Comparison of ENCODE assay signal across 8 mouse cellular contexts in genomic region chr2:144164986-144165821, GRCm38 (mm10).
DNase-seq lines count a peak whose midpoint lies in the region; ATAC-seq and TF ChIP-seq lines count a peak whose summit lies in the region.

No protein-coding gene starts in this region.

- H3K36me3 ChIP-seq in MEL (ENCODE audit: control insufficient read depth in 1 of 2, insufficient read depth in 2 of 2, low read length in 2 of 2) = no peaks in the 10 kb centered on the region
- no peaks in the 10 kb centered on the region for H3K36me3 ChIP-seq in lung, embryonic 16.5 days (ENCODE audit: control insufficient read depth, insufficient read depth, low read length)
- no peaks in the 10 kb centered on the region for H3K36me3 ChIP-seq in thymus, adult 2 months (ENCODE audit: control insufficient read depth, insufficient read depth, low read length)

- no peaks in the 10 kb centered on the region for H3K79me2 ChIP-seq in MEL (ENCODE audit: control insufficient read depth, insufficient read depth, low read length, poor library complexity)

- H3K4me2 ChIP-seq in lung, embryonic 16.5 days (ENCODE audit: low read depth, low read length) = peak overlapping the region; percentile 58

- no peaks in the 10 kb centered on the region for H3K4me1 ChIP-seq in MEL (ENCODE audit: control insufficient read depth in 1 of 2, insufficient read depth in 2 of 2, low read length in 2 of 2)
- H3K4me1 ChIP-seq in lung, embryonic 16.5 days (replicated peaks; ENCODE audit: control insufficient read depth, insufficient read depth, low read length) = peaks cover 19% of the 10 kb centered on the region
- peaks cover 13% of the 10 kb centered on the region for H3K4me1 ChIP-seq in olfactory bulb, adult 2 months (ENCODE audit: control insufficient read depth, insufficient read depth, low read length)
- H3K4me1 ChIP-seq in thymus, adult 2 months (replicated peaks; ENCODE audit: control insufficient read depth, insufficient read depth, low read length) = peaks cover 8% of the 10 kb centered on the region

- peak; percentile 78 to 85 for ATAC-seq in hematopoietic stem cell, adult 5-6 weeks (replicated peaks in 1 of 2; ENCODE audit: insufficient read depth in 1 of 2, low FRiP score in 2 of 2, low TSS enrichment in 1 of 2, low read depth in 1 of 2, poor library complexity in 2 of 2, severe bottlenecking in 2 of 2)
- peak; percentile 89 for ATAC-seq in lung, embryonic 16.5 days (ENCODE audit: low read depth)

- TF ChIP-seq EP300 in MEL (IDR thresholded peaks at IDR 0.05; ENCODE audit: low read depth in 1 of 2, low read length in 2 of 2) = no peak

- no peaks in the 10 kb centered on the region for H3K9me3 ChIP-seq in MEL (replicated peaks; ENCODE audit: insufficient read depth, low read length)
- H3K9me3 ChIP-seq in lung, embryonic 16.5 days (ENCODE audit: control insufficient read depth, low read length) = no peaks in the 10 kb centered on the region

- peak overlapping the region in 1 of 2 experiments; percentile 10; a peak in 1 of 4 replicates for H3K4me3 ChIP-seq in MEL (ENCODE audit: control insufficient read depth in 1 of 2, insufficient read depth in 1 of 2, low read depth in 2 of 2, low read length in 2 of 2)
- H3K4me3 ChIP-seq in lung, embryonic 16.5 days (ENCODE audit: low read length) = peak overlapping the region; percentile 62
- peak overlapping the region; percentile 68 for H3K4me3 ChIP-seq in olfactory bulb, adult 2 months (ENCODE audit: insufficient read depth, low read depth, low read length)
- H3K4me3 ChIP-seq in thymus, adult 2 months (ENCODE audit: control insufficient read depth, insufficient read depth, low read length) = peak overlapping the region; percentile 89

- H3K9ac ChIP-seq in MEL (ENCODE audit: control insufficient read depth, low read depth, low read length, poor library complexity, severe bottlenecking) = 0 out of 2 replicates have a peak overlapping the region, but pooled peaks have one; percentile 14
- H3K9ac ChIP-seq in lung, embryonic 16.5 days (ENCODE audit: low read length) = peak overlapping the region; percentile 80

- peak; percentile 20 for DNase-seq in MEL (ENCODE audit: low read depth, low spot score)
- DNase-seq in cerebellum, adult 8-10 months = peak; percentile 78
- DNase-seq in frontal cortex, adult 2 months (ENCODE audit: extremely low spot score in 1 of 2, low spot score in 1 of 2) = peak; percentile 56 to 74
- DNase-seq in layer of hippocampus, postnatal 10 days (ENCODE audit: low spot score in 2 of 2) = peak; percentile 50 to 66
- peak; percentile 56 for DNase-seq in thymus, adult 2 months

- H3K27me3 ChIP-seq in MEL (ENCODE audit: control insufficient read depth in 1 of 2, insufficient read depth in 2 of 2, low read length in 2 of 2) = peaks cover 2 to 4% of the 10 kb centered on the region in 2 experiments; a peak in 3 of 4 replicates
- no peaks in the 10 kb centered on the region for H3K27me3 ChIP-seq in lung, embryonic 16.5 days (ENCODE audit: control insufficient read depth, insufficient read depth, low read depth, low read length)
- no peaks in the 10 kb centered on the region for H3K27me3 ChIP-seq in thymus, adult 2 months (ENCODE audit: control insufficient read depth, insufficient read depth, low read length)

- TF ChIP-seq CTCF in MEL (IDR thresholded peaks at IDR 0.05 in 2 of 3, conservative IDR thresholded peaks at IDR 0.05 in 1 of 3; ENCODE audit: control insufficient read depth in 1 of 3, insufficient read depth in 1 of 3, low read depth in 2 of 3, low read length in 3 of 3, poor library complexity in 1 of 3, severe bottlenecking in 1 of 3) = no peak
- TF ChIP-seq CTCF in olfactory bulb, adult 2 months (IDR thresholded peaks at IDR 0.05; ENCODE audit: insufficient read depth, low read depth, low read length) = 0 out of 2 replicates have a peak, but pooled peaks have one; percentile 4
- TF ChIP-seq CTCF in thymus, adult 2 months (IDR thresholded peaks at IDR 0.05; ENCODE audit: borderline replicate concordance, control insufficient read depth, extremely low read depth, insufficient read depth, low read length, poor library complexity) = no peak

- no peak for TF ChIP-seq RAD21 in MEL (IDR thresholded peaks at IDR 0.05; ENCODE audit: low read depth, low read length)

- 0% methylated on average over 31 of the region's 37 CpGs for WGBS in lung, embryonic 16.5 days
- under 1% methylated on average over 37 of the region's 37 CpGs for WGBS in olfactory bulb, adult 2 months
- WGBS in thymus, adult 2 months = 2% methylated on average over 37 of the region's 37 CpGs

- no peak overlapping the region for H3K27ac ChIP-seq in MEL (ENCODE audit: control insufficient read depth, low read depth, low read length)
- peak overlapping the region; percentile 96 for H3K27ac ChIP-seq in lung, embryonic 16.5 days (ENCODE audit: low read length)
- H3K27ac ChIP-seq in olfactory bulb, adult 2 months (ENCODE audit: insufficient read depth, low read depth, low read length) = peak overlapping the region; percentile 90
- H3K27ac ChIP-seq in thymus, adult 2 months (ENCODE audit: control insufficient read depth, insufficient read depth, low read length) = no peak overlapping the region

- TF ChIP-seq POLR2A in MEL (IDR thresholded peaks at IDR 0.05; ENCODE audit: control insufficient read depth in 1 of 2, insufficient read depth in 1 of 2, low read depth in 1 of 2, low read length in 2 of 2, poor library complexity in 1 of 2) = no peak
- peak; percentile 53 for TF ChIP-seq POLR2A in olfactory bulb, adult 2 months (IDR thresholded peaks at IDR 0.05; ENCODE audit: insufficient read depth, low read depth, low read length)
- no peak for TF ChIP-seq POLR2A in thymus, adult 2 months (IDR thresholded peaks at IDR 0.05; ENCODE audit: control insufficient read depth, extremely low read depth, insufficient read depth, low read length, poor library complexity)

TF ChIP-seq in MEL, 35 proteins besides CTCF, POLR2A, EP300 and RAD21:
- TF ChIP-seq UBTF (IDR thresholded peaks at IDR 0.05; ENCODE audit: borderline replicate concordance, insufficient read depth, low read depth, low read length) = no peak
- no peak for TF ChIP-seq ZMIZ1 (IDR thresholded peaks at IDR 0.05; ENCODE audit: low read depth, low read length)
- no peak for TF ChIP-seq CHD2 (IDR thresholded peaks at IDR 0.05; ENCODE audit: low read length)
- TF ChIP-seq JUND (IDR thresholded peaks at IDR 0.05; ENCODE audit: low read depth, low read length) = no peak
- TF ChIP-seq BHLHE40 (IDR thresholded peaks at IDR 0.05; ENCODE audit: borderline replicate concordance, low read depth, low read length) = no peak
- no peak for TF ChIP-seq SMC3 (IDR thresholded peaks at IDR 0.05; ENCODE audit: low read depth, low read length)
- no peak for TF ChIP-seq MAZ (IDR thresholded peaks at IDR 0.05; ENCODE audit: low read depth, low read length)
- TF ChIP-seq TAL1 (IDR thresholded peaks at IDR 0.05; ENCODE audit: low read length) = no peak
TF ChIP-seq in MEL: peak in this region for 0.

Comparison
In these comparisons a context has a peak if more than half of its experiments do, and no peak if none do; other contexts are left out.
1. DNase-seq: peak in every context shown above with its lines; median percentile 78 in cerebellum, adult 8-10 months; 65 in frontal cortex, adult 2 months; 58 in layer of hippocampus, postnatal 10 days; 56 in thymus, adult 2 months; 20 in MEL.
2. H3K27ac ChIP-seq: peak in lung, embryonic 16.5 days (single experiment) and olfactory bulb, adult 2 months (single experiment); none in MEL (single experiment) and thymus, adult 2 months (single experiment).